Mouse (Mus musculus): Measurements from ENCODE around the gene Tex19.1.

Tex19.1 gene

DNA sequence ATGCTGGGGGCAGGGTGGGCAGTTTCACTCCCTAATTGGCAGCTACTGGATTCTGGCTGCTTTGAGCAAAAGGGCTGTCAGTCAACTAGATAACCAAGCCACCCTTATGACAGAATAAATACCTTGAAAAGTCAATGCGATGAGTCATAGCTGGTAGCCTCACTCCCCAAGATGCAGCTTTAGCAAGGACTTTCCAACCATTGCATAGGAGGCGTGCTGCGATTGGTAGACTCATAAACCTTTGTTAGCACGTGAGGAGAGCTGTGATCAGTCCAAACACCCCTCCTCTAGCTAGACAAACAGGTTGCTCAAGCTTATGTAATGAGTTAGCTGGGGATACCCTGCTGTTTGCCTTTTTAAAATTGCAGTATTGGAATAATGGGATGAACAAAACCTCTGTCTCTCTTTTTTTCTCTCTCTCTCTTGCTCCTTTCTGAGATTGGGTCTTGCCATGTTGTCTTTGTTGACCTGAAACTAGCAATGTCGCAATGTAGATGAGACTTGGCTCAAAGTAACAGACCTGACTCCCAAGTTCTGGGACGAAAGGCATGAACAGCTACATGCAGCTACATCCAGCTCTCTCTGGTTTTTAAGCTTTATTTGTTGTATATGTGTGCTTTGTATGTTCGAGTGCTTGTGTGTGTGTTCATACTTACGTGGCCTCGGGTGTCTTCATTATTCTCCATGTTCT is 2.5 kb upstream of the Tex19.1 start:
- in situ Hi-C loops (cut with MseI, MboI) = no loop called here

DNA sequence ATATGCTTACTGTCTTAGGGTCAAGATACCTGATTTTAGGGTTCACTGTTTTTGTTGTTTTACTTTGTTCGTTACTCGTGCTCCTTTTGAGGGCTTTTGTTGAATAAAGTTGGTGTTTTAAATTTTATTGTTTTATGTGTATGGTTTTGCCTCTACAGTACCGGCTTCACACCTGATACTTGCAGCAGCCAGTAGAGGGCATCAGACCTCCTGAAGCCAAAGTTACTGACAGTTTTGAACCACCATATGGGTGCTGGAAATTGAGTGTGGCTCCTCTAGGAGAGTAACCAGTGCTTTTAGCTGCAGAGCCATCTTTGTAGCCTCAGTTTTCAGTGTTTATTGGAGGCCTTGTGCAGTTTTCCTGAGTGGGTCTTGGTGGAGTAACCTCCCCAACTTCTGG is 2.2 kb downstream of the Tex19.1 start:
- in situ Hi-C loops (cut with MseI, MboI) = no loop called here

- in situ Hi-C loops (cut with MseI, MboI) = no loop called here
Observed at GRCm38 (mm10) chr11:121154203-121154602, 8.3 kb downstream of the Tex19.1 start.

GRCm38 (mm10) chr11:121156411-121156891 is 10.5 kb downstream of the Tex19.1 start:
- in situ Hi-C loops (cut with MseI, MboI) = no loop called here

DNA sequence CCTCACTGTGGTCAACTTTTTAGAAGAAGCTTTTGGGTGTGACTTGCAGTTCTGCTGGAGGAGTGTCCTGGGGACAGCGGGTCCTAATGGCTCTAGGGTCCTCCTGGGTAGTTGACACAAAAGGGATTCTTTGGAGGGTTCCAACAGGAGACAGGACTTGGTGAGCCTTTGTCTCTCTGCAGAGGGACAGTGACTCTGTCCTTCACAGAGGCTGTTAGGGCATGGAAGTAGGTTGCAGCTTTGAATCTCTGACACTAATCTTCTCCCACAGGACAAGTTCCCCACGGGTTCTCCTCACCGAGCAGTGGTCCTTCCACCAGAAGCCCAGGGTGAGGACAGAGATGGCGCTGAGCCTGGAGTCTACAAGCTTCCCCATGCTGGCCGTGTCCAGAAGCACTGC is 14.0 kb downstream of the Tex19.1 start, which contains the start of gene Uts2r:
Gene Uts2r, plus strand, starts transcription at position 301 of the 400 bp plus-strand sequence.
- in situ Hi-C loops (cut with MseI, MboI) = no loop called here

GRCm38 (mm10) chr11:121160636-121161346 is 14.8 kb downstream of the Tex19.1 start:
- in situ Hi-C loops (cut with MseI, MboI) = no loop called here

GRCm38 (mm10) chr11:121163751-121164150 is 17.8 kb downstream of the Tex19.1 start:
- in situ Hi-C loops (cut with MseI, MboI) = no loop called here

DNA sequence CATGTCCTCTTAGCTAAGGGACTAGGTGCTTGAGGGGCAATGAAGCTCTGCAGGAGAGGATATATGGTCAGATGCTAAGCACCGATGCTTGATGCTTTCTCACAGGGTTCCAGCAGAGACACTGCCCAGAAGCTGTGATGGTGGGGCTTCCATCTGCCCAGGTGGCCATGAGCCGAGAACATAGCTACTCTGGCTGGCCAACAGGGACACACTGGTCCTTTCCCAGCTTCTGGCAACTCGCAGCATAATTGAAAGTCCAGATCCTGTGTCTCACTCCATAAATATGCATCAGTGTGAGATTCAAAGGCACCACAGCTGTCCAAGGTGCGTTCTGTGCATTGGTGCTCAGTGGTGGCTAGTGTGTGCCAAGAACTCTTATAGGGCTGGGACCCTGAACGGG is 27.3 kb downstream of the Tex19.1 start:
- in situ Hi-C loops (cut with MseI, MboI) = no loop called here

- in situ Hi-C loops (cut with MseI, MboI) = no loop called here
Observed at GRCm38 (mm10) chr11:121174234-121174633, 28.3 kb downstream of the Tex19.1 start.

- in situ Hi-C loops (cut with MseI, MboI) = no loop called here
Observed at GRCm38 (mm10) chr11:121176285-121177270, 30.6 kb downstream of the Tex19.1 start.

- in situ Hi-C loops (cut with MseI, MboI) = no loop called here
Observed at GRCm38 (mm10) chr11:121189681-121190080, 43.7 kb downstream of the Tex19.1 start.

GRCm38 (mm10) chr11:121192742-121193141 is 46.8 kb downstream of the Tex19.1 start:
- in situ Hi-C loops (cut with MseI, MboI) = no loop called here

GRCm38 (mm10) chr11:121193415-121193814 is 47.5 kb downstream of the Tex19.1 start:
- in situ Hi-C loops (cut with MseI, MboI) = no loop called here
